Mouse (Mus musculus) adrenal gland, postnatal 25 days (tissue): Measurements from ENCODE around the gene Gpatch1. TPM values are rescaled to one million over a fixed set of nuclear protein-coding genes. Genes with fewer than 3 reads are reported as not detected.
"Not testable (repeated sequence)": the region's sequence is repeated elsewhere in the genome, so short reads cannot be mapped to it uniquely, and the experiment has no call there.

Source experiments
- DNase-seq: peaks from one replicate; pipeline ENCODE4 v3.0.0; 2021; ENCODE audit warnings: mixed read lengths
- total RNA-seq: library from RNA; stranded (reverse); gene quantifications from 2 replicates; pipeline ENCODE4 v1.2.3, GENCODE M21; 2021

The Gpatch1 gene
- total RNA-seq, 1 experiment from 2014 or later, result 21.9 TPM

DNA sequence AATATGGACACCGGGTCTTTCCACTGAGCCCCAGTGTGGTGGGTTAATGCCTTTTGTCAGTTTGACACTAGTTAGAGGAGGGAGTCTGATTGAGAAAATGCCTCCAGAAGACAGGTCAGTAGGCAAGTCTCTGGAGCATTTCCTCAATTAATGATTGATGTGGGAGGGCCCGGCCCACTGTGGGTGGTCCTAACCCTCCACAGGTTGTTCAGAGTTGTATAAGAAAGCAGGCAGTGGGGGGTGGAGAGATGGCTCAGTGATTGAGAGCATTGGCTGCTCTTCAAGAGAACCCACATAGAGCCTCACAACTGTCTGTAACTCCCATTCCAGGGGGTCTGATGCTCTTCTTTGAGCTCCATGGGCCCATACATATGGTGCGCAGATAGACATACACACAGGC, 13.3 kb upstream of the Gpatch1 start:
- DNase-seq, result no peak

DNA sequence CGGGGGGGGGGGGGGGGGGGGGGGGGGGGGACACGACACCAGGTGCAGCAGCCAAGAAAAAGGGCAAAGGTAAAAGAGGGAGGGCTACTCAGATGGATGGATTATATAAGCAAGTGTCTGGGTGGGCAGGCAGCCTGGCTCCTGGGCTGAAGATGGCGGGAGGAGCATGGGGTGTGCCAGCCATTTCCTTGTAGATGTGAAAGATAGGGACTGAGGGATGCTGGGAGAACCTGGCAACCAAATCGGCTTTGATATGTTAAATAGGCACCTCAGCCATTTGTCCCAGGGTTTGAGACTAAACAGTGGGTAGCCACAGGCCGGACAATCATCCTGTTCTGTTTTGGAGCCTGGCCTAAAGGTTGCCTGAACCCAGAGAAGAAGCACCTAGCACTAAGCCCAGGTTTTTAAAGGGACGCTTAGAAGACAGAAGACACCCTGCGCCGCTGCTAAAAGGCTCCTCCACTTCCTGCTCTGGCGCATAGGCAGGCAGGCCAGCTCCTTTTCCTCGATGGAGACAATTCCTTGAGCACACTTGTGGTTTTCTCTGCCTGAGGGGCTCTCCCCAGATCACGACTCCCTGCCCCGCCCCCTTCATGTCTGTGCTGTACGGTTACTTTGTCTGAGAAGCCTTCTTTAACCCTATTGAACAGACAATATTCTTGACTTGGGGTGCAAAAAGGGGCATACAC, 4.6 kb upstream of the Gpatch1 start:
- no peak for DNase-seq

DNA sequence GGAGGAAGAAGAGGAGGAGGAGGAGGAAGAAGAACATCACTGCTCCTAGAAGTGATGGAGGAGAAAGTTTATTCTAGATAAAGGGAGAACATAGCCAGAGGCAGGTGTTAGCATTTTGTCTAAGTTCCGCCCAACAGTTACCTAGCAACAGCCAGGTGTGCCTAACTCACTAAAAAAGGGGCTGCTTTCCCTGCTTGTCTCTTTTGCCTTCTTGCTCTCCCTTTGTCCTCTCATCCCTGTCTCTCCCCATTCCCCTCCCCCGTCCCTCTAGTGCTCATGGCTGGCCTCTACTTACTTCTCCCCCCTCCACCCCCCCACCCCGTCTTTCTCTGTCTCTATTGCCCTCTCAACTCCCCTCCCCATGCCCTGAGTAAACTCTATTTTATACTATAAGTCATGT, 3.9 kb upstream of the Gpatch1 start:
- no peak for DNase-seq

DNA sequence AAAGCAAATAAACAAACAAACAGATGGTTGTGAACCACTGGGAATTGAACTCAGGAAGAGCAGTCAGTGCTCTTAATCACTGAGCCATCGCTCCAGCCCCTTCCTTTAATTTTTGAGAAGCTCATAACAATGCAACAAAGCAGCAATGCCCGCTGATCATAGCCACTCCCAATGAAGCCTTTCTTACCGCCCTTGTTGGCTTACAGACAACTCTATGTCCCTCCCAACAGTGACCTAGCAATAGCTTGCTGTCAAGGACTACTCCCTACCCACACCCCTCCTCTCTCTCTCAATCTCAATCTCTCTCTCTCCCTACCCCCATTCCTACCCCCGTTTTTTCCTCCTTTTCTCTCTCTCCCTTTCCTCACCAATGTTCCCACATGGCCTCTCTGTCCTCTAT, 1.5 kb upstream of the Gpatch1 start:
- peak; percentile 22 for DNase-seq

DNA sequence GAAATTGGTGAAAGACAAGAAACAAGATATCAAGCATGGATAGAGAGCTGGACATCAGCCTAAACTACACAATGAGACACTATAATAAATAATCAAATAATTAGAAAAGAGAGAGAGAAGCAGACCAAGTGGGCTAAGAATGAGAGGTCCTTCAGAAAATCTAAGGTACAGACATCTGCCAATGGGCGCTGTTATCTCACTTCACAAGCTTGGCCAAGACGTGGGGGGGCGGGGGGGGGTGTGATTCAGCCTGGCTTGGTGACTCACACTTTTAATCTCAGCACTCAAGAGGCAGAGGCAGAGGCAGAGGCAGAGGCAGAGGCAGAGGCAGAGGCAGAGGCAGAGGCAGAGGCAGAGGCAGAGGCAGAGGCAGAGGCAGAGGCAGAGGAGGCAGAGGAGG, 981 bp upstream of the Gpatch1 start:
- DNase-seq, result not testable (repeated sequence)

DNA sequence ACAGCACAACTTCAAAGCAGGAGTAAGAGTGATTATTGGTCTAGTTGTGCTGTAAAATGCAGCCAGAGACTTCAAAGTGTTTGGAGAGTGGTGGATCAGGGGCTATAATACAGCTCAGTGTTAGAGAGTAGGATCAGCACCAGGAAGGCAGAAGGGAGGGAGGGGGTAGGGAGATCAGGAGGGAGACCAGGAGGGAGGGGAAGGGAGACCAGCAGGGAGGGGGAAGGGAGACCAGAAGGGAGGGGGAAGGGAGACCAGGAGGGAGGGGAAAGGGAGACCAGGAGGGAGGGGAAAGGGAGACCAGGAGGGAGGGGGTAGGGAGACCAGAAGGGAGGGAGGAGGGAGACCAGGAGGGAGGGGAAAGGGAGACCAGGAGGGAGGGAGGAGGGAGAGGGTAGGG, 4.1 kb downstream of the Gpatch1 start:
- DNase-seq, result no peak

DNA sequence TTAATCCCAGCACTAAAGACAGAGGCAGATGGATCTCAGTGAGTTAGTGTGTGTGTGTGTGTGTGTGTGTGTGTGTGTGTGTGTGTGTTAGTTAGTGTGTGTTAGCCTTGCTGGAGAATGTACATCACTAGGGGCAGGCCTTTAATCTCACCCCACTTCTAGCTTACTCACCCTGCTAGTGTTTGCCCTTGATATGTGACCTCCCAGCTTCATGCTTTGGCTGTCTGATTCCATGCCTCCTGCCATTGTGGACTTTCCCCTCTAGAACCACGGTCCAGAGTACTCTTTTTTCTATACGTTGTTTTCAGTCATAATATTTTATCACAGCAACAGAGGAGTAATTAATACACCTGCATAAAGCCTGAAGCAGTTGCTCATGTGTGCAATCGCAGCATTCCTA, 7.0 kb downstream of the Gpatch1 start:
- DNase-seq, result no peak

DNA sequence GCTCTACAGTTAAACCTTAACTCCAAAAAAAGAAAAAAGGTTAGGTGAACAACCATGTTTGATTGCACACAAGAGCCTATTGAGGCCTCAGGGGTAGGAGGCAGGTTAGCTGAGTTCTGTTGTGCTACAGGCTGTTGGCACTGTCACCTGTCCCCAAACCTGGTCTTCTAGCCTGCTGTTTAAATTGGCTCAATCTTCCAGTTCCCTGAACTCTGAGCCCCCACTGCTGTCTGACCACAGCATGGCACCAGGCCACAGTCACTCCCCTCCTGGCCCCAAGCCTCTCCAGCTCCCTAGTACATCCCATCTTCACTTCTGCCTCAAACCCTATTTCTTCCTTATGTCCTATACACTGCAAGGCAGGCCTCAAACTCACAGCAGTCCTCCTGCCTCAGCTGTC, 17.4 kb downstream of the Gpatch1 start:
- DNase-seq, result no peak

DNA sequence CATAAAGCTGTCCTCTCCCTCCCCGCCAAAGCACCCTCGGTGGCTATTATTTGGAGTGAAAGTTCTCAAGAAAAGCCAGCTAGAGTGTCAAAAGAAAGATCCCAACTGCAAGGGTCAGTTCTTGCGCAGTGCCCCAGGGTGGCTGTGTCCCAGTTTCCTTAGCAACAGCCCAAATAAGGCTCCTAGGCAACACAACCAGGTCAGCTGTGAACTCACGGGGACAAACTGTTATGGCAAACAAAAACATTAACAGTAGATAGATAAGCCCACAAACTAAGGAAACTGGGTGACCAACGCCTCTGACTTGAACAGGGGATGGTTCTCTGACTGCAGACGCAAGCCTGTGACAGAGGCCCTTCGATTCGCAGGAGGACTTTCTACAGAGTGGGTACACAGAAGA, 18.6 kb downstream of the Gpatch1 start:
- no peak for DNase-seq

DNA sequence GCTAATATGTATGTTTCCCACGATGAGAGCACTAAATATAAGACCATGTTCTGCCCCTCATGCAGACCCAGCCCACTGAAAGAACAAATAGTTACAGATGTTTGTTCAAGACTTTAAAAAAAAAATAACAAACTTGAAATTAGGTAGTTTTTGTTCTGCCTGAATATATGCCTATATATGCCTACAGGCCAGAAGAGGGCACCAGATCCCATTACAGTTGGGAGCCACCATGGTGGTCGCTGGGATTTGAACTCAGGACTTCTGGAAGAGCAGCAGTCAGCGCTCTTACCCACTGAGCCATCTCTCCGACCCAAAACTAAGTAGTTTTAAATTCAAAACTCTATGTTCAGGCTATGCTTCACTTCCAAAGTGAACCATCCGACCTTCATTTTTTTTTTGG, 20.4 kb downstream of the Gpatch1 start:
- no peak for DNase-seq

DNA sequence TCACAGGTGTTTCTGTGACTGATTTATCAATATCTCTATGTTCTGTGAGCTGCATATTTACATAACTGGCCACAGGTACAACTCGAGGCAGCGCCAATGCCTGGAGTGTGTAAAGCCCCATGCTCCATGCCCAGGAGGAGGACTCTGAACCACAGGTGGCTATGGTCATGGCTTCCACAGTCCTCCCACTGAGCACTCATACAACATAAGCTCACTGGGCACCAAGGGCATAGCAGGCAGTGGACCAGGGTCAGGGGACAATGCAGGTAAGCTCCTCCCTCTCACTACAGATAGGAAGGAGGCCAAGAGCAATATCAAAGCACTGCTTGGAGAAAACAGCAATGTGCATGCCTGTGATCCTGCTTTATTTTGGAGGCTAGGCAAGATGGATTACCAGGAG, 22.6 kb downstream of the Gpatch1 start:
- no peak for DNase-seq

DNA sequence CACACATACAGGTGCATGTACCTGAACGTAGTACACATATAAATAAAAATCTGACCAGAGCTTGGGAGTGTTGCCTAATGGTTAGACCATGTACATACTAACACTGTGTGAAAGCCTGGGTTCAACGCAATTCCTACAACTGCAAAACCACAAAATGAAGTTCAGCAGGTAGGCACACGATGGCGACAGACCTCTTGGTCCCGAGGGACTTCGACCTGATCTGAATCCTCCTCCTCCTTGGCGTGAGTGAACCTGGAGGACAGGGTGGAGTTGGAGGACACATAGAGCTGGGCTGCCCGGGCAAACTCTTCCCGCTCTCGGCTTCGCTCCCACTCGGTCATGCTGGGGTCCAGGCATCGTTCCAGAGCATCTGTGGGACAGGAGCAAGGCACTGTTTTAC, 24.8 kb downstream of the Gpatch1 start:
- no peak for DNase-seq

DNA sequence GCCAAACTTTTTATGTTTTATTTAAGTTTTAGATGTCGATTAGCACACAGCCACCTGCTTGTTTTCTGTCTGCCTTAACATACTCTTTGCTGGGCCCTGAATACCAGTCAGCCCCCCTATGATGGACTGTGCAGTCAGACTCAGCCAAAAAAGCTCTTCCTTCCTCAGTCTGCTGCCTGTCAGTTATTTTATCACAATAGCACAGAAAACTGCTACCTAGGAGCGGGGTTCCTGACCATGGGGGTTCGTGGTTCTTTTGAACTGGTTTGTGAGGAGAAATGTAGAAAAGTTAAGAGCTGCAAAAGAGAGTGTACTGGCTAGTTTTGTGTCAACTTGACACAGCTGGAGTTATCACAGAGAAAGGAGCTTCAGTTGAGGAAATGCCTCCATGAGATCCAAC, 39.3 kb downstream of the Gpatch1 start:
- no peak for DNase-seq

DNA sequence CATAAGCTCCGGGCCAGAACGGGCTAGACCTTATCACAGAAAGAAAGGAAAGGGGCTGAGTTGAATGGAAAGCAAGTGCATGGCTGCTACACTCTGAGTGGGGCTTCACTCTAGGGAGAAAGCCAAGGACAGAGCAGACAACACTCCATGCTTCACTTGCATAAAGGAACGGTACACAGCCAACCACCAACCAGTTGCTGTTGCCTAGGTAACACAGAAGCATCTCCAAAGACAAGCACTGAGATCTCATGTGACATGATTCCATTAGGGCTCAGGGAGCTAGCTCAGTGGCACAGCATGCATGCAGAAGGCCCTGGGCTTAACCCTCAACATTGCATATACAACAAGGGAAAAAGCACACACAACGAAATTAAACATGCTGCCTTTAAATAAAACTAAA, 40.8 kb downstream of the Gpatch1 start:
- DNase-seq, result no peak

DNA sequence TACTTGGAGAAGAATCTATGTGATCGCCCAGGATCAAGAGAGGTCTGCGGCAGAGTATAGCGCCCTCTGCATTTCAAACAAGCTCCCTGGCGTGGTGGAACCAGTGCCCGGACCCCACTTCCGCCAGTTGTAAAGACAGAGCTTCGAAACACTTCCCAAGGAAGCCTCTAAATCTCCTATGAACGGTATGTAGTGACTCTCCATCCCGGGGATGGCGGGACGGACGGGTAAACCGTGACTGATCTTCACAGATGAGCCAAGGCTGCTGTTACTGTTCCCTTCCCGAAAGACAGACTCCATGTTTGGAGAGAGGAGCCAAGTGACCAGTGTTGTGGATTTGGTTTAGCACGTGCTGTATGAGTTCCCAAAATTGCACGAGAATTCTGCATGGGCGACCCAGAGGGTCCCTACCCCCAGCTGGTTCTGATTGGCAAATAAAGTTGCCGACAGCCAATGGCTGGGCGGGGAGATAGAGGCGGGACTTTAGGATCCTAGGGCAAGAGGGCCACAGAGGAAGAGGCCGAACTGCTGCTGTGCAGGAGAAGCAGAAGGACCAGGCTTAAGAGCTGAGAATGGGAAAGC, 48.7 kb downstream of the Gpatch1 start:
- peak; percentile 51 for DNase-seq

DNA sequence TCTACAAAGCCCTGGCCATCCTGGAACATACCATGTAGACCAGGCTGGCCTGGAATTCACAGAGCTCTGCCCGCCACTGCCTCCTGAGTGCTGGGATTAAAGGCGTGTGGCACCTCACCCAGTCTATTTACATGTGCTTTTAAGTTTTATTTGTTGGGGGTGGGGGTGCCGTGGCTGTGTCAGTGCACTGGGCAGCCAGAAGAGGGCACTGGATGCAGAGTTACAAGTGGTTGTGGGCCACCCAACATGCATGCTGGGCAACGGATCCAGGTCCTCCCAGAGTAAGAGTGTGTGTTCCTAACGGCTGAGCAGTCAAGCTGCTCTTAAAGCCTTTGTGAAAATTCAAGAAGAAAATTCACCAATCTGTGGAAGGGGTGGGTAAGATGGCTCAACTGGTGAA, 50.4 kb downstream of the Gpatch1 start:
- DNase-seq, result no peak

DNA sequence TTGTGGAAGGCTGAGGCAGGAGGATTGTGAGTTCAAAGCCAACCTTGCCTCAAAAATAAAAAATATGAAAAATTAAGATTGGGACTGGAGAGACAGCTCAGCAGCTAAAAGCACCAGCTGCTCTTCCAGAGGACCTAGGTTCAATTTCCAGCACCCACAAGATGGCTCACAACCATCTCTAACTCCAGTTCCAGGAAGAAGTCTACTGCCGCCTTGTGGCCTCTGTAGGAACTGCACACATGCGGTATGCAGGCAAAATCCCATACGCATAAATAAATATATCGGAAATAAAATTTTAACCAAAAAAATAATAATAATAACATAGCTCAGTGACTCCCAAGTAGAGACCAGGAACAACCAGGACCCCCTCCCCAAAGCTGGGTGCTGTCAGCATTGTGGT, 51.6 kb downstream of the Gpatch1 start:
- DNase-seq, result no peak

DNA sequence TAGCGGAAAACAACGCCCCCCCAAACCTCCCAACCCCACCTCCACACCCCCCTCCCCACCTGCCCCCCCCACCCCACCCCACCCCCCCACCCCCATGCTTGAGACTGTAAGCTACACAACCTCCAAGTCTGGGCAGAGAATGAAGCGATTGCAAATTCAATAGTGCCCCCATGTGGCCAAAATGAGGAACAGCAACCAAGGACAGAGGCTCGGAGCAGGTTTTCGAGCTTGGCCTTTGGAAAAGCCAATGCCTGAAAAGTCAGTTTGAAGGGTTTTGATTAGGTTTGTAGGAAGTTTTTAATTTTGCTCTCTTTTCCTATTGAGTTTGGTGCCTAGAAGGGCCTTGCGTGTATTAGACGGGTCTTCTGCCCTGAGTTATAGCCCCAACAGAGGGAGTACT, 53.5 kb downstream of the Gpatch1 start:
- DNase-seq, result peak; percentile 33

DNA sequence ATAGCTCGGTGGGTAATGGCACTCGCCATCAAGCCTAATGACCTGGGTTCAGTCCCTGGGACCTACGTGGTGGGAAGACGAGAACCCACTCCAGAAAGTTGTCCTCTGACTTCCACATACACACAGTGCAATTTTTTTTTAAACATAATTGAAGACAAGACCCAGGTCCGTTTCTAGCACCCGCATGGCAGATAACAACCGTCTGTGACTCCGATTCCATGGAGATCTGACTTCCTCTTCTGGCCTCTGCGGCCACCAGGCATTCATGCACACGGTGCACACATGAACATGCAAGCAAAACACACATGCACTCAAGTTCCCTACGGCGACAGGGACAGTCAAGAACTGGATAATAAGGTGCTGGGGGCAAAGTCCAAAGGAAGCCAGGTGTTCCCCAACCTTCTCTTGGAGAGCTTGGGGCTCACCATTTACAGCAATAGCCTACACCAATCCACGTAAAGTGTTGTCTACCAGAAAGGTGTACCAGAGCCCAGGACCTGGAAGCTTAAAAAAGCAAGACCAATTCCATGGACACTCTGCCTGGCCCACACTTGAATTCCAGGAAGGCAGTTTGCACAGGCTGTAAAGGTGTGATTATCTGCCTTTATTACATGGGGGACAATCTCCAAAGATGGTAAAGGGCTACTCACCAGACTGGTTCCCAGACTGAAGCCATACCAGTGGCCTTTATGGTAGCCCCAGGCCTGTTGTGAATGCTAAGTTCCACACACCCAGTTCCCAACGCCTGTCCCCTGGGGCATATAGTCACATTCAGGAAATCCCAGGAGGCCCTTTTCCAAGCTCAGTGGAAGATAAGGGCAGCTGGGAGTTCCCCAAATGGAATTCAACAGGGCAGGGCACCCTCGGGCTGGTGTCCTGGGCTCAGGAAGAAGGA, 54.4 kb downstream of the Gpatch1 start:
- no peak for DNase-seq

DNA sequence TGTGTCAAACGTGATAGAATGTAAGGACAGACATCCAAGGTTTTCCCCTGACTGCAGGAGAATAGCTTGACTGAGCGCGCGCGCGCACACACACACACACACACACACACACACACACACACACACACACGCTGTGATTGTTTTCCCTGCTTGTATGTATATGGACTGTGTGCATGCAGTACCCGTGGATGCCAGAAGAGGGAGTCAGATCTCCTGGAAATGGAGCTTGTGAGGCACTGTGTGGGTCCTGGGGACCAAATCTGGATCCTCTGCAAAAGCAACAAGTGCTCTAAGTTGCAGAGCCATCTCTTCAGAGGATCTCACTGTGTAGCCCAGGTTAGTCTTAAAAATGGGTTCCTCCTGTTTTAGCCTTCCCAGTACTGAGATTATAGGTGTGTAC, 58.9 kb downstream of the Gpatch1 start:
- DNase-seq, result no peak

DNA sequence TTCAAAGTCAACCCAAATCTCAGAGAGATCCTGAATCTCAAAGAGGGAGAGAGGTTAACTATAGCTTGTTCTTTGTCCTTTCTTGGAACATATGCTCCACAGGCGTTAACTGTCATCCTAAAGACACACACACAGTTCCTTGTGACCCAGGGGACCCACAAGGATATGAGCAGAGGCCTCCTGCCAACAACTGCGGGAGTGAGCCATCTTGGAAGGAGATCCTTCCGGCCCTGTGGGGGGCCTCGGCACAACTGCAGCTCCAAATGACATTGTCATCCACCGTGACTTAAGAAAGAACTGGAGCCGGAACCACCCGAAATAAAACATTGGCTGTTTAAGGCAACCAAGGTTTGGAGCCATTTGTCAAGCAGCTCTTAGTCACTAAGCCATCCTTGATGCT, 59.9 kb downstream of the Gpatch1 start:
- no peak for DNase-seq

DNA sequence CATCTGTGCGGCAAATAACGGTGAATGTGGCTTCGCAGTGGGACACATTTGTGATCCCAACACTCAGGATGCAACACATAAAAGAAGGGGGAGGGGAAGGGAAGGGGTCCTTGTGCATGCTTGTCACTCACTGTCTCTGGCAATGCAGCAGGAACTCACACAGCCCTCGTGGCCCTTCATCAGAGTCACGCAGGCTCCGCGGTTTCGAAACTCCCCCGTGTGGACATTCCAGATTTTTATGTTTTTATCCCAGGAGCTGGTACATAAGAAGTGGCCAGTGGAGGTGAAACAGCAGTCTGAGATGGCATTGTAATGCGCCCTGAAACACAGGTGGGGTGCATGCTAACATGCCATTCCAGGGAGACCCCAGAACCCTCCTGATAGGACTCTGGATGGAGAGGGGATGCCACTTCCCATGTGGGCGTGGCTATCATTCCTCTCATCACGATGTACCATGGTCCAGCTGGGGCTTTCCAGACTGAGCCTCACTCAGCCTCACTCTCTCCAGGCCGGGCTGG, 66.1 kb downstream of the Gpatch1 start:
- peak; percentile 37 for DNase-seq

DNA sequence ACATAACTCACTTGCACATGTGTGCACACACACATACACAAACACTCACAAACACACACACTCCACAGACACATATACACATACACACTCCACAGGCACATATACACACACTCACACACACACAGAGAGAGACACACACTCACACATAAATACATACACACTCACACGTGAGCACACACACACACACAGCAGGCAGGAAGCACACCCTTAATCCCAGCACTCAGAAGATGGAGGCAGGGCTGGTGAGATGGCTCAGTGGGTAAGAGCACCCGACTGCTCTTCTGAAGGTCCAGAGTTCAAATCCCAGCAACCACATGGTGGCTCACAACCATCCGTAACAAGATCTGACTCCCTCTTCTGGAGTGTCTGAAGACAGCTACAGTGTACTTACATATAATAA, 80.3 kb downstream of the Gpatch1 start:
- DNase-seq, result not testable (repeated sequence)
